Mouse (Mus musculus) CH12.LX (cell line): ENCODE data around the gene Cecr2.

Source experiments
- BHLHE40 ChIP-seq: IDR thresholded peaks from 2 replicates; pipeline ENCODE4 v1.6.1; 2011; ENCODE audit warnings: mild to moderate bottlenecking, low read depth, low read length, improper control_type of control experiment
- CHD1 ChIP-seq: IDR thresholded peaks from 2 replicates; pipeline ENCODE4 v1.6.1; 2012; ENCODE audit warnings: low read depth, low read length, improper control_type of control experiment, inconsistent platforms
- CTCF ChIP-seq, 2 experiments: IDR thresholded peaks in 1 of 2; conservative IDR thresholded peaks in 1 of 2; 2 replicates each; pipeline ENCODE4 v1.5.1; 2011 to 2012; ENCODE audit warnings: low read depth in 2 of 2, low read length in 2 of 2, improper control_type of control experiment in 1 of 2, inconsistent platforms in 1 of 2, mild to moderate bottlenecking in 1 of 2, moderate library complexity in 1 of 2
- ETS1 ChIP-seq: conservative IDR thresholded peaks from 2 replicates; pipeline ENCODE4 v1.6.1; 2012; ENCODE audit warnings: low read depth, mild to moderate bottlenecking, inconsistent platforms, low read length, improper control_type of control experiment, moderate library complexity
- HCFC1 ChIP-seq: IDR thresholded peaks from 2 replicates; pipeline ENCODE4 v1.6.1; 2012; ENCODE audit warnings: low read depth, mild to moderate bottlenecking, inconsistent platforms, low read length, improper control_type of control experiment
- IRF4 ChIP-seq: IDR thresholded peaks from 2 replicates; pipeline ENCODE4 v1.6.1; 2014; ENCODE audit warnings: low read depth, mild to moderate bottlenecking, inconsistent platforms, low read length, improper control_type of control experiment
- TCF12 ChIP-seq: IDR thresholded peaks from 2 replicates; pipeline ENCODE4 v1.6.1; 2014; ENCODE audit warnings: low read depth, mild to moderate bottlenecking, inconsistent platforms, low read length, improper control_type of control experiment
- UBTF ChIP-seq: IDR thresholded peaks from 2 replicates; pipeline ENCODE4 v1.6.1; 2012; ENCODE audit warnings: low read depth, mild to moderate bottlenecking, inconsistent platforms, low read length, improper control_type of control experiment, moderate library complexity
- USF1 ChIP-seq: IDR thresholded peaks from 2 replicates; pipeline ENCODE4 v1.6.1; 2014; ENCODE audit warnings: low read depth, mild to moderate bottlenecking, inconsistent platforms, low read length, improper control_type of control experiment
- USF2 ChIP-seq: conservative IDR thresholded peaks from 2 replicates; pipeline ENCODE4 v1.6.1; 2011; ENCODE audit warnings: low read depth, low read length, improper control_type of control experiment
- ZKSCAN1 ChIP-seq: IDR thresholded peaks from 2 replicates; pipeline ENCODE4 v1.6.1; 2012; ENCODE audit warnings: low read depth, inconsistent platforms, low read length, improper control_type of control experiment, borderline replicate concordance
- ZMIZ1 ChIP-seq: IDR thresholded peaks from 2 replicates; pipeline ENCODE4 v1.6.1; 2012; ENCODE audit warnings: low read depth, mild to moderate bottlenecking, inconsistent platforms, low read length, improper control_type of control experiment

DNA sequence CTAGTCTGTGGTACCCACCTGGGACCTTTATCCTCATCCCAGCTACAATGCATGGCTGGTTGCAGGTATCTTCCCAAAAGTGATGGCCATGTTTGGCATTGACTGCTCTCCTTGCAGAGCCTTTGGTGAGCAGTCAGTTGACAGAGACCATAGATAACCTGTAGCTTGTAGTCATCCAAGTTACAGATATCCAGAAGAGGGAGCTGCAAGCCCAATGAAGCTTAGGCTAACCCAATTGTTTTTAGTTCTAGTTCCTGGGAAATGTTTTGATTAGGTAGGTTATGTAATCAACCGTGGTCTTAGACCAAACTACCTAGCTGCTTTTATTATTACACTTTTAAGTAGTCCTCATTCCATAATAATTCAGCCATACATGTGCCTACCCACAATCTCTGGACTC, 105.2 kb downstream of the Cecr2 start:
- TF ChIP-seq USF2 (no peak), CTCF (conservative IDR thresholded peaks at IDR 0.05 in 1 of 2, IDR thresholded peaks at IDR 0.05 in 1 of 2; ENCODE audit: low read depth in 2 of 2, low read length in 2 of 2) (peak in 1 of 2 experiments; percentile 40; a peak in 2 of 4 replicates), USF1 (no peak), ZMIZ1 (no peak), IRF4 (no peak), TCF12 (no peak), BHLHE40 (no peak), UBTF (no peak), HCFC1 (no peak), ZKSCAN1 (no peak), CHD1 (no peak), ETS1 (no peak)
